Mouse (Mus musculus): ENCODE results near the gene Nav2. TPM values are rescaled to one million over a fixed set of nuclear protein-coding genes. Genes with fewer than 3 reads are reported as not detected.

Gene Nav2
- polyA plus RNA-seq, 1 experiment, result 21.9 TPM

DNA sequence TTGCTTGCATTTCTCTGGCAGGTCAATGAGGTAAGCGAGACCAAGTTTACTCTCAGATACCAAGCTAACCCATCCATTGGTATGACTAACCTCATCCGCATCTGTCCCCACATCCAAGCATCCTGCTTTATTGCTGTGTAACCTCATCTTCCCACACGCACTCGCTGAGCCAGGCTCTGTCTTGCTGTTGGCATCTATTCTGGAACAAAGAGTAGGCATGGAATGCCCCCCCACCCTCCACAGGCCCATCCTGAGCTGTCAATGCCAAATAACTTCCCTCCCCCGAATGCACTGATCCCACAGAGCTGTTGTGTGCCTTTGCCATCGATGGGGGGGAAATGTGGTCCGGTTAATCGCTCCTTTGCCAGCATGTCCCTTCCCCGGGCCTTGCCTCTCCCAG, 666.7 kb downstream of the Nav2 start:
- Histone ChIP-seq H3K36me3 (ENCODE audit: control insufficient read depth, insufficient read depth) (peaks cover 7% of the 10 kb centered on the region), H3ac (ENCODE audit: control insufficient read depth, insufficient read length) (no peak overlapping the region), H3K4me2 (ENCODE audit: low read depth) (no peak overlapping the region), H3K27me3 (ENCODE audit: control insufficient read depth, insufficient read depth, insufficient read length) (no peaks in the 10 kb centered on the region), H3K4me3 (no peak overlapping the region), H3K79me2 (ENCODE audit: control insufficient read depth, insufficient read depth) (no peaks in the 10 kb centered on the region)
- TF ChIP-seq CEBPB (IDR thresholded peaks at IDR 0.05; ENCODE audit: insufficient read depth, poor library complexity, severe bottlenecking) (no peak), POLR2AphosphoS2 (IDR thresholded peaks at IDR 0.05; ENCODE audit: insufficient read length, low read depth) (no peak), SRF (IDR thresholded peaks at IDR 0.05; ENCODE audit: control insufficient read depth, insufficient read length, low read depth) (no peak), USF1 (IDR thresholded peaks at IDR 0.05; ENCODE audit: low read depth) (no peak), POLR2A (IDR thresholded peaks at IDR 0.05; ENCODE audit: insufficient read length, low read depth) (no peak), TCF12 (IDR thresholded peaks at IDR 0.05; ENCODE audit: insufficient read depth, poor library complexity, severe bottlenecking) (no peak), TCF3 (IDR thresholded peaks at IDR 0.05; ENCODE audit: insufficient read length, low read depth) (no peak)

DNA sequence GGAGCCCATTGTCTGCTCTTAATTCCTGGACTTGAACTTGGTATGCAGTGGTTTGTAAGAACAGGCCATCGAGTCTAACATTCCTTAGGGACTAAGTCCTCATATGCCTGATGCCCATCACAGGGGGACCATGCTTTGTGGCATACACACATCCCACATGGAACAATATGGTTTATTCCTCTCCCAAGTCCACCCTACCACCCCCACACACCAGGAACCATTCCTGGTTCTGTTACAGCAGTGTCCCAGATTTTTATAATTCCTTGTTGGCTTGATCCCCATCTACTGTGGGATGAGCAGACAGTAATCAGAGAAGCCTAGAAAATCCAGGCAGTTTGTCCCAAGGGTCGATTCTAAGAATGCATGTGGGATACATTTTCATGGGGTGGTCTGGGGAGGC, 668.6 kb downstream of the Nav2 start:
- Histone ChIP-seq H3K4me2 (ENCODE audit: low read depth) (no peak overlapping the region), H3ac (ENCODE audit: control insufficient read depth, insufficient read length) (no peak overlapping the region), H3K79me2 (ENCODE audit: control insufficient read depth, insufficient read depth) (no peaks in the 10 kb centered on the region), H3K36me3 (ENCODE audit: control insufficient read depth, insufficient read depth) (peaks cover 7% of the 10 kb centered on the region), H3K4me3 (no peak overlapping the region), H3K27me3 (ENCODE audit: control insufficient read depth, insufficient read depth, insufficient read length) (no peaks in the 10 kb centered on the region)
- TF ChIP-seq MYOG (IDR thresholded peaks at IDR 0.05; ENCODE audit: control insufficient read depth in 1 of 3, insufficient read depth in 1 of 3, insufficient read length in 2 of 3, low read depth in 2 of 3) (no peak), SRF (IDR thresholded peaks at IDR 0.05; ENCODE audit: control insufficient read depth, insufficient read length, low read depth) (no peak), USF1 (IDR thresholded peaks at IDR 0.05; ENCODE audit: low read depth) (no peak), TCF3 (IDR thresholded peaks at IDR 0.05; ENCODE audit: insufficient read length, low read depth) (no peak), CEBPB (IDR thresholded peaks at IDR 0.05; ENCODE audit: insufficient read depth, poor library complexity, severe bottlenecking) (no peak), POLR2AphosphoS2 (IDR thresholded peaks at IDR 0.05; ENCODE audit: insufficient read length, low read depth) (no peak), MAX (IDR thresholded peaks at IDR 0.05; ENCODE audit: low read depth) (no peak), TCF12 (IDR thresholded peaks at IDR 0.05; ENCODE audit: insufficient read depth, poor library complexity, severe bottlenecking) (no peak), POLR2A (IDR thresholded peaks at IDR 0.05; ENCODE audit: insufficient read length, low read depth) (no peak), REST (IDR thresholded peaks at IDR 0.05; ENCODE audit: insufficient read depth, insufficient read length) (no peak), MYOD1 (IDR thresholded peaks at IDR 0.05; ENCODE audit: control insufficient read depth in 1 of 3, insufficient read length in 2 of 3, low read depth in 2 of 3) (no peak), E2F4 (IDR thresholded peaks at IDR 0.05; ENCODE audit: insufficient read depth) (no peak)

DNA sequence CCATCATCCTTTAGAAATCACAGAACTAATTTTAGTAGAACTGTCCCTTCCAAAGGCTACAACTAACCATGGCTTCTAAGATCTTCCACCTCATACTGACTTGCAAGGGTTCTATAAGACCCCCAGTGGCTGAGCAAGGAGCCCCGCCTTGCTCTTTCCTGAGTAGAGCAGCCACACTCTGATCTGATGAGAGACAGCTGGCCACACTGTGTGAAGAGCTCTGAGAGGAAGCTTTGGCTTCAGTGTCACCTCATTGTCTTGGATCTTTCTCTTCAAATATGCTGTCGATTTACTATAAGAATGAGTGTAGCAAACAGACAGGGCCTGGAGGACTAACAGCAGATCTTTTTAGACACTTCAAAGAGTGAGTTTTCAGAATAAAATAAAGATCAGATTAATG, 673.4 kb downstream of the Nav2 start:
- Histone ChIP-seq H3K36me3 (ENCODE audit: control insufficient read depth, insufficient read depth) (no peaks in the 10 kb centered on the region), H3ac (ENCODE audit: control insufficient read depth, insufficient read length) (no peak overlapping the region), H3K4me3 (no peak overlapping the region), H3K4me2 (ENCODE audit: low read depth) (no peak overlapping the region), H3K27me3 (ENCODE audit: control insufficient read depth, insufficient read depth, insufficient read length) (no peaks in the 10 kb centered on the region), H3K79me2 (ENCODE audit: control insufficient read depth, insufficient read depth) (no peaks in the 10 kb centered on the region)
- no peak for TF ChIP-seq MYOG (IDR thresholded peaks at IDR 0.05; ENCODE audit: control insufficient read depth in 1 of 3, insufficient read depth in 1 of 3, insufficient read length in 2 of 3, low read depth in 2 of 3)
- TF ChIP-seq MAX (IDR thresholded peaks at IDR 0.05; ENCODE audit: low read depth), result no peak
- TF ChIP-seq E2F4 (IDR thresholded peaks at IDR 0.05; ENCODE audit: insufficient read depth), result no peak
- no peak for TF ChIP-seq POLR2AphosphoS2 (IDR thresholded peaks at IDR 0.05; ENCODE audit: insufficient read length, low read depth)
- TF ChIP-seq REST (IDR thresholded peaks at IDR 0.05; ENCODE audit: insufficient read depth, insufficient read length), result no peak
- TF ChIP-seq TCF12 (IDR thresholded peaks at IDR 0.05; ENCODE audit: insufficient read depth, poor library complexity, severe bottlenecking), result no peak

DNA sequence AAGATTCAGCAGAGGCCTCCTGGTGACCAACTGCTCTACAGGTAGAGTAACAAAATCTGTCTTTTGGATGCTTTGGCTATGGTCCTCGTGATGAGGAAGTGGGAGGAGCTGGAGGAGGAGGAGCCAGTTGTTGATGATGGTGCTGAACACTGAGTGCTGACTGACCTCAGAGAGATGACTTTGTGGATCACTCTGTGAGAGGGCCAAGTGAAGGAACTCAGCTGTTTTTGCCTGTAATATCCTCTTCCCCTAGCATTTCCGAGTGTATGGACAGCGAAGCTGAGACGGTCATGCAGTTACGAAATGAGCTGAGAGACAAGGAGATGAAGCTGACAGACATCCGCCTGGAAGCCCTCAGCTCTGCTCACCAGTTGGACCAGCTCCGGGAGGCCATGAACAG, 674.0 kb downstream of the Nav2 start:
- TF ChIP-seq TCF12 (IDR thresholded peaks at IDR 0.05; ENCODE audit: insufficient read depth, poor library complexity, severe bottlenecking), result no peak
- TF ChIP-seq MAX (IDR thresholded peaks at IDR 0.05; ENCODE audit: low read depth), result no peak
- no peak overlapping the region for H3K4me2 ChIP-seq (ENCODE audit: low read depth)
- H3K79me2 ChIP-seq (ENCODE audit: control insufficient read depth, insufficient read depth), result no peaks in the 10 kb centered on the region
- no peak overlapping the region for H3ac ChIP-seq (ENCODE audit: control insufficient read depth, insufficient read length)
- no peaks in the 10 kb centered on the region for H3K36me3 ChIP-seq (ENCODE audit: control insufficient read depth, insufficient read depth)
- H3K27me3 ChIP-seq (ENCODE audit: control insufficient read depth, insufficient read depth, insufficient read length), result no peaks in the 10 kb centered on the region
- no peak overlapping the region for H3K4me3 ChIP-seq

DNA sequence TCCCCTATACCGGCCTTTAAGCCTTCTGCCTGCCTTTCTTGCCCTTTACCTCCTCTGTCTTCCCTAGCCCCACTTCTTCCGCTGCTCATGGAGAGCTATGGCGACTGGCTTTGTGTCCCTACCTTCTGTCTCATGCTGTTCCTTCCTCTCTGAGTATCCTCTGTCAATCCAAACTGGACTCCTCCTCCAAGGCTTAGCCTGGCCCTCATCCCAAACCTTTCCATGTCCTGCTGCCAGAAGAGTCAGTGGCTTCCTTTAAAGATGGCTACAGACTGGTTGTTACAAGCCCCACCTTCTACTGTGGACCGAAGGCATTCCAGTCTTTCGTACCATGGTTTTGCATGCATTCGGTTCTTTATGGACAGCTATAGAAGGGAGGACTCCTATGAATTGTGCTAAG, 674.7 kb downstream of the Nav2 start:
- Histone ChIP-seq H3K27me3 (ENCODE audit: control insufficient read depth, insufficient read depth, insufficient read length) (no peaks in the 10 kb centered on the region), H3K4me2 (ENCODE audit: low read depth) (no peak overlapping the region), H3K79me2 (ENCODE audit: control insufficient read depth, insufficient read depth) (no peaks in the 10 kb centered on the region), H3K36me3 (ENCODE audit: control insufficient read depth, insufficient read depth) (peaks cover 3% of the 10 kb centered on the region), H3K4me3 (no peak overlapping the region), H3ac (ENCODE audit: control insufficient read depth, insufficient read length) (no peak overlapping the region)
- TF ChIP-seq TCF3 (IDR thresholded peaks at IDR 0.05; ENCODE audit: insufficient read length, low read depth) (no peak), REST (IDR thresholded peaks at IDR 0.05; ENCODE audit: insufficient read depth, insufficient read length) (no peak), E2F4 (IDR thresholded peaks at IDR 0.05; ENCODE audit: insufficient read depth) (no peak), MYOD1 (IDR thresholded peaks at IDR 0.05; ENCODE audit: control insufficient read depth in 1 of 3, insufficient read length in 2 of 3, low read depth in 2 of 3) (no peak), SRF (IDR thresholded peaks at IDR 0.05; ENCODE audit: control insufficient read depth, insufficient read length, low read depth) (no peak), MYOG (IDR thresholded peaks at IDR 0.05; ENCODE audit: control insufficient read depth in 1 of 3, insufficient read depth in 1 of 3, insufficient read length in 2 of 3, low read depth in 2 of 3) (no peak)
